Mouse (Mus musculus) C2C12 (cell line): ENCODE measurements around the gene Ola1.

Experiments used
- CEBPB ChIP-seq: IDR thresholded peaks from one replicate; pipeline ENCODE4 v1.6.1; 2011; ENCODE audit warnings: low read depth, mild to moderate bottlenecking, control low read depth, moderate library complexity
- CTCF ChIP-seq: IDR thresholded peaks from one replicate; pipeline ENCODE4 v1.5.1; 2011; ENCODE audit not compliant: control insufficient read depth, insufficient read depth, insufficient read length
- FOSL1 ChIP-seq: IDR thresholded peaks from one replicate; pipeline ENCODE4 v1.8.0; 2011; ENCODE audit warnings: mild to moderate bottlenecking, low read length; ENCODE audit not compliant: poor library complexity, insufficient read depth, severe bottlenecking
- MAX ChIP-seq: IDR thresholded peaks from one replicate; pipeline ENCODE4 v1.6.1; 2011; ENCODE audit warnings: mild to moderate bottlenecking, control low read depth
- MYOD1 ChIP-seq: IDR thresholded peaks from one replicate; pipeline ENCODE4 v1.6.1; 2011; ENCODE audit warnings: low read depth; ENCODE audit not compliant: control insufficient read depth, insufficient read length
- MYOG ChIP-seq: IDR thresholded peaks from one replicate; pipeline ENCODE4 v1.6.1; 2011; ENCODE audit not compliant: control insufficient read depth, insufficient read length; ENCODE audit errors: extremely low read depth
- USF1 ChIP-seq: IDR thresholded peaks from one replicate; pipeline ENCODE4 v1.6.1; 2011; ENCODE audit warnings: low read depth, mild to moderate bottlenecking, control low read depth, moderate library complexity

DNA sequence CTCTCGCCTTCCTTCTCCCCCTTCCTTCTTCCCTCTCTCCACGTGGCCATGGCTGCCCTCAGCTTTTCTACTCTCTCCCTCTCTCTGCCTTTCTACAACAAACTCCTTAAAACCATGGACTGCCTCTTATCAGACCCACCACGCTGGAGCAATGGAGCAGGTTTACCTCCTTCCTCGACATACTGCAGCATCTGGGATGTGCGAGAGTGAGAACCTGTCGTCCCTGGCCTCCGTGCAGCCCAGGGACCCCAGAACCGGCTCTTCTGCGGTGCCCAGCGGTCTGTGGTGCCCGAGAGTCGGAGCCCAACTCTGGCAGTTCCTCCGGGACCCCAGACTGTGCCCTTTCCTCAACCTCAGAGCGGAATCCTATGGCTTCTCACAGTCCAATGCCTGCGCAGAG lies 139.4 kb downstream of the Ola1 start:
- TF ChIP-seq CTCF = no peak
- TF ChIP-seq MYOD1 = no peak
- no peak for TF ChIP-seq MAX
- no peak for TF ChIP-seq USF1
- TF ChIP-seq CEBPB = no peak
- TF ChIP-seq MYOG = no peak
- no peak for TF ChIP-seq FOSL1
